Mouse (Mus musculus) heart, postnatal 0 days (tissue): ENCODE data around the gene Slx1b. TPM values are rescaled to one million over a fixed set of nuclear protein-coding genes. Genes with fewer than 3 reads are reported as not detected.

Experiments used
- ATAC-seq: fragments of 200-750 bp; cut with Nextera tagmentation; 2 replicates; pipeline ENCODE4 v1.8.0; 2017; ENCODE audit warnings: low read depth, moderate number of reproducible peaks, moderate library complexity; ENCODE audit not compliant: insufficient read depth
- DNase-seq: peaks from one replicate; pipeline ENCODE4 v3.0.0-alpha.2; 2016; ENCODE audit warnings: low spot score
- H3K27ac ChIP-seq: fragments of 300-500 bp; sonication (generic); 2 replicates; pipeline ENCODE4 v1.5.1; 2014; ENCODE audit warnings: low read depth, mild to moderate bottlenecking
- H3K27me3 ChIP-seq: fragments of 300-500 bp; sonication (generic); 2 replicates; pipeline ENCODE4 v1.6.1; 2014; ENCODE audit warnings: low read length, mixed read lengths; ENCODE audit not compliant: control insufficient read depth, insufficient read depth
- H3K36me3 ChIP-seq: fragments of 300-500 bp; sonication (generic); replicated peaks from 2 replicates; pipeline ENCODE4 v1.6.1; 2014; ENCODE audit warnings: low read length, mixed read lengths; ENCODE audit not compliant: control insufficient read depth, insufficient read depth
- H3K4me1 ChIP-seq: fragments of 300-500 bp; sonication (generic); 2 replicates; pipeline ENCODE4 v1.6.1; 2014; ENCODE audit warnings: antibody characterized with exemption; ENCODE audit not compliant: control insufficient read depth, insufficient read depth
- H3K4me2 ChIP-seq: fragments of 300-500 bp; sonication (generic); 2 replicates; pipeline ENCODE4 v1.6.1; 2014; ENCODE audit warnings: low read depth, mild to moderate bottlenecking, low read length, moderate library complexity
- H3K4me3 ChIP-seq: fragments of 300-500 bp; sonication (generic); 2 replicates; pipeline ENCODE4 v1.5.1; 2014; ENCODE audit warnings: low read depth, low read length
- H3K9ac ChIP-seq: fragments of 300-500 bp; sonication (generic); replicated peaks from 2 replicates; pipeline ENCODE4 v1.6.1; 2014; ENCODE audit warnings: low read depth, low read length, mixed read lengths
- H3K9me3 ChIP-seq: fragments of 300-500 bp; sonication (generic); replicated peaks from 2 replicates; pipeline ENCODE4 v1.6.1; 2016; ENCODE audit warnings: low read length; ENCODE audit not compliant: control insufficient read depth
- CTCF ChIP-seq: IDR thresholded peaks from 2 replicates; pipeline ENCODE4 v1.5.1; 2016; ENCODE audit warnings: antibody characterized with exemption, control low read depth, low read depth
- EP300 ChIP-seq: IDR thresholded peaks from 2 replicates; pipeline ENCODE4 v1.6.1; 2016; ENCODE audit warnings: antibody characterized with exemption, low read depth
- WGBS: fragments of 180-500 bp; shearing (Covaris S2); extraction: QIAGEN DNeasy Blood & Tissue Kit; methylation state at CpG from one replicate; pipeline ENCODE4 v1.1.7; 2014; 5-methylcytosine and 5-hydroxymethylcytosine counted together
- polyA plus RNA-seq: library from polyadenylated mRNA; unstranded; fragments of >200 nt; fragmentation: Nextera tagmentation; extraction: Ambion mirVana; gene quantifications from 2 replicates; pipeline ENCODE4 v1.2.1, GENCODE M21; 2015
- total RNA-seq: library from RNA; depleted of rRNA; stranded (reverse); fragments of >200 nt; gene quantifications from 2 replicates; pipeline ENCODE4 v1.2.3, GENCODE M21; 2014; ENCODE audit warnings: low replicate concordance

The Slx1b gene
- total and polyA plus RNA-seq, 2 experiments from 2014 or later: 4.9 to 12.6 TPM

GRCm38 (mm10) chr7:126700063-126701015 is 4.8 kb upstream of the Slx1b start:
- no peaks in the 10 kb centered on the region for H3K36me3 ChIP-seq
- no peaks in the 10 kb centered on the region for H3K9me3 ChIP-seq
- H3K9ac ChIP-seq: no peak overlapping the region
- ATAC-seq: no peak
- DNase-seq: no peak
- no peak overlapping the region for H3K4me3 ChIP-seq
- H3K4me2 ChIP-seq: no peak overlapping the region
- TF ChIP-seq CTCF (no peak), EP300 (no peak)
- 78% methylated on average over 25 of the region's 25 CpGs for WGBS
- no peak overlapping the region for H3K27ac ChIP-seq
- H3K27me3 ChIP-seq: peaks cover 37% of the 10 kb centered on the region
- H3K4me1 ChIP-seq: peaks cover 17% of the 10 kb centered on the region; the same call in 1 of the 2 replicates

- ATAC-seq (no peak), DNase-seq (no peak)
- Histone ChIP-seq H3K27me3 (peaks cover 13% of the 10 kb centered on the region), H3K27ac (no peak overlapping the region), H3K36me3 (no peaks in the 10 kb centered on the region), H3K9me3 (no peaks in the 10 kb centered on the region), H3K4me1 (peaks cover 14% of the 10 kb centered on the region; the same call in 1 of the 2 replicates), H3K9ac (no peak overlapping the region), H3K4me3 (no peak overlapping the region), H3K4me2 (no peak overlapping the region)
- TF ChIP-seq CTCF (no peak), EP300 (no peak)
- WGBS: 93% methylated on average over 8 of the region's 8 CpGs
Observed at GRCm38 (mm10) chr7:126697838-126698237, 2.3 kb upstream of the Slx1b start.

GRCm38 (mm10) chr7:126696886-126697285 is 1.3 kb upstream of the Slx1b start:
- H3K4me3 ChIP-seq: no peak overlapping the region
- peak overlapping the region; percentile 92 for H3K4me2 ChIP-seq
- H3K9ac ChIP-seq: peak overlapping the region; percentile 66
- H3K27me3 ChIP-seq: peaks cover 4% of the 10 kb centered on the region; the same call in 1 of the 2 replicates
- ATAC-seq (no peak), DNase-seq (no peak)
- H3K4me1 ChIP-seq: peaks cover 14% of the 10 kb centered on the region; the same call in 1 of the 2 replicates
- WGBS: 65% methylated on average over 3 of the region's 3 CpGs
- peaks cover 3% of the 10 kb centered on the region for H3K36me3 ChIP-seq
- H3K27ac ChIP-seq: no peak overlapping the region
- no peak for TF ChIP-seq CTCF
- TF ChIP-seq EP300: no peak
- H3K9me3 ChIP-seq: no peaks in the 10 kb centered on the region

GRCm38 (mm10) chr7:126696303-126696702 is 719 bp upstream of the Slx1b start:
- Histone ChIP-seq H3K9ac (peak overlapping the region; percentile 66), H3K4me1 (peaks cover 14% of the 10 kb centered on the region; the same call in 1 of the 2 replicates), H3K4me3 (peak overlapping the region; percentile 93), H3K4me2 (peak overlapping the region; percentile 92), H3K36me3 (peaks cover 9% of the 10 kb centered on the region), H3K9me3 (no peaks in the 10 kb centered on the region), H3K27me3 (no peaks in the 10 kb centered on the region), H3K27ac (peak overlapping the region; percentile 27; the same call in 1 of the 2 replicates)
- WGBS: 3% methylated on average over 17 of the region's 17 CpGs
- ATAC-seq: no peak
- TF ChIP-seq CTCF (no peak), EP300 (no peak)
- DNase-seq: no peak

GRCm38 (mm10) chr7:126695210-126695611 is 373 bp downstream of the Slx1b start, which contains the start of gene Bola2:
TSS of gene Bola2 (plus strand) at chr7:126695401.
- H3K27ac ChIP-seq: peak within 1 kb of the TSS; percentile 96
- H3K4me1 ChIP-seq: peaks cover 14% of the 10 kb centered on the region; the same call in 1 of the 2 replicates
- no peak; the same call in 1 of the 2 replicates for TF ChIP-seq EP300
- TF ChIP-seq CTCF: no peak
- peaks cover 16% of the 10 kb centered on the region for H3K36me3 ChIP-seq
- WGBS: under 1% methylated on average over 31 of the region's 31 CpGs
- peak within 1 kb of the TSS; percentile 92 for H3K4me2 ChIP-seq
- no peaks in the 10 kb centered on the region for H3K27me3 ChIP-seq
- H3K4me3 ChIP-seq: peak within 1 kb of the TSS; percentile 93
- DNase-seq: peak; percentile 47
- peak within 1 kb of the TSS; percentile 91 for H3K9ac ChIP-seq
- no peaks in the 10 kb centered on the region for H3K9me3 ChIP-seq
- peak; percentile 75 for ATAC-seq
